Mouse (Mus musculus): Measurements from ENCODE around the gene Stra8. TPM values are rescaled to one million over a fixed set of nuclear protein-coding genes. Genes with fewer than 3 reads are reported as not detected.

Gene Stra8
- polyA plus RNA-seq, 1 experiment: not detected

DNA sequence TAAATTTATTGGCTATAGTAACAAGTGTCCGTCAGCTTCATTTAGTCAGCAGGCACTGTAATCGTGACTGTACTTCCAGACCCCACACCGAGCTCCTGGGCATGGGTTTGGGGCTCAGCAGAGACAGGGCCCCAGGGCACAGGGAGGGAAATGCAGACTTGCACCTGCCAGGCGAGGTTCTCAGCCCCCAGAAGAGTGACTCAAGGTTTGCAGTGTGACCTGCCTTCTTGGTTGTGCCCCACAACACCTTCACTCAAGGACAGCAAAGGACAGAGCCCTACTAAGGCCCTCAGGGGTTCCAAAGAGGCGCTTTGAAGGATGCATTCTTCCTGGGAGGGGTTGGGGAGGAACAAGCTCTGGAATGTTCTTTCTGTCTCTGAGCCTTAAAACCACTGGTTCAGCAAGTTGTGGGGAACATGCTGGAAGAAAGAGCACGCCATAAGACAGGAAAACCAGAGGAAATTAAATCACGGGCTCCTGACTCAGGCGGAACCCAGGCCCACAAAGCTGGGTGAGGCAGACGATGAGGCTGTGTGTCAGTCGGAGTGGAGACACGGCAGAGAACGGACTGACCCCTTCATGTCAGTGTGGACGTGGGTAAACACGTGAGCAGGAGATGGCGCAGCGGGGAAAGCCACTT is 40.7 kb upstream of the Stra8 start:
- Histone ChIP-seq H3K27ac (ENCODE audit: insufficient read depth, low read length) (no peak overlapping the region), H3K4me3 (ENCODE audit: insufficient read depth, low read length) (no peak overlapping the region), H3K4me1 (ENCODE audit: control insufficient read depth, insufficient read depth, low read length) (peaks cover 1% of the 10 kb centered on the region)
- TF ChIP-seq POLR2A (IDR thresholded peaks at IDR 0.05; ENCODE audit: extremely low read depth, insufficient read depth, low read length): no peak
- no peak for TF ChIP-seq CTCF (IDR thresholded peaks at IDR 0.05; ENCODE audit: extremely low read depth, insufficient read depth, low read length)

DNA sequence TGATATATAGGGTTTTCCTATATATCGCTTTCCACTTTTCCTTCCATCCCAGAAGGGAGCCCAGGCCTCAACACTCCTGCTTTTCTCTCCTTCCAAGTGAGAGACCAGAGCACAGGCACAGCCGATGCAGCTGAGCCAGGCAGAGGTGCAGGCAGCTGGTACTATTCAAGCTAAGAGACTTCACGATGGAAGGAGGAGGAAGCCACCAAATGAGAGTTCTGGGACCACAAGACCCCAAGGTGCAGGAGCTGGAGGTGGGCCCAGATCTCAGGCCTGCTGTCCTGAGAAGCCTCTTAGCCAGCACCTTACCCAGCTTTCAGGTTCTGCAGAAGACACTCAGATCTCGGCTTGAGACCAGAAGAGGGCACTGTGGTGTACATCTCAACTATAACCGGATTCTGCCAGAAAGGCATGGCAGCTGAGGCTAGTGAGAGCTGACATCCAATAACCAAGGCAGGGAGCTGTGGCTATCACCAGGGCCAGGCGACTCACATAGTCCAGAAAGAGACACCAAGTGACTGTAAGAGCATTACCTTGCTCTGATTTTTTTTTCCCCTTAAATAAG is 40.0 kb upstream of the Stra8 start:
- H3K4me3 ChIP-seq (ENCODE audit: insufficient read depth, low read length): no peak overlapping the region
- H3K27ac ChIP-seq (ENCODE audit: insufficient read depth, low read length): no peak overlapping the region
- H3K4me1 ChIP-seq (ENCODE audit: control insufficient read depth, insufficient read depth, low read length): peaks cover 1% of the 10 kb centered on the region
- TF ChIP-seq CTCF (IDR thresholded peaks at IDR 0.05; ENCODE audit: extremely low read depth, insufficient read depth, low read length) (peak; percentile 53), POLR2A (IDR thresholded peaks at IDR 0.05; ENCODE audit: extremely low read depth, insufficient read depth, low read length) (no peak)

GRCm38 (mm10) chr6:34884724-34885123 is 35.2 kb upstream of the Stra8 start:
- TF ChIP-seq CTCF (IDR thresholded peaks at IDR 0.05; ENCODE audit: extremely low read depth, insufficient read depth, low read length): no peak
- no peak for TF ChIP-seq POLR2A (IDR thresholded peaks at IDR 0.05; ENCODE audit: extremely low read depth, insufficient read depth, low read length)
- Histone ChIP-seq H3K4me3 (ENCODE audit: insufficient read depth, low read length) (no peak overlapping the region), H3K27ac (ENCODE audit: insufficient read depth, low read length) (no peak overlapping the region), H3K4me1 (ENCODE audit: control insufficient read depth, insufficient read depth, low read length) (no peaks in the 10 kb centered on the region)

GRCm38 (mm10) chr6:34887131-34887850 is 32.7 kb upstream of the Stra8 start:
- peak overlapping the region; percentile 32; the same call in 1 of the 2 replicates for H3K27ac ChIP-seq (ENCODE audit: insufficient read depth, low read length)
- TF ChIP-seq POLR2A (IDR thresholded peaks at IDR 0.05; ENCODE audit: extremely low read depth, insufficient read depth, low read length) (no peak), CTCF (IDR thresholded peaks at IDR 0.05; ENCODE audit: extremely low read depth, insufficient read depth, low read length) (no peak)
- no peaks in the 10 kb centered on the region for H3K4me1 ChIP-seq (ENCODE audit: control insufficient read depth, insufficient read depth, low read length)
- no peak overlapping the region for H3K4me3 ChIP-seq (ENCODE audit: insufficient read depth, low read length)

- Histone ChIP-seq H3K27ac (ENCODE audit: insufficient read depth, low read length) (no peak overlapping the region), H3K4me1 (ENCODE audit: control insufficient read depth, insufficient read depth, low read length) (no peaks in the 10 kb centered on the region), H3K4me3 (ENCODE audit: insufficient read depth, low read length) (no peak overlapping the region)
- TF ChIP-seq CTCF (IDR thresholded peaks at IDR 0.05; ENCODE audit: extremely low read depth, insufficient read depth, low read length) (no peak), POLR2A (IDR thresholded peaks at IDR 0.05; ENCODE audit: extremely low read depth, insufficient read depth, low read length) (no peak)
Measured at GRCm38 (mm10) chr6:34889185-34889584, 30.8 kb upstream of the Stra8 start.

GRCm38 (mm10) chr6:34895569-34895968 is 24.4 kb upstream of the Stra8 start:
- Histone ChIP-seq H3K4me1 (ENCODE audit: control insufficient read depth, insufficient read depth, low read length) (no peaks in the 10 kb centered on the region), H3K27ac (ENCODE audit: insufficient read depth, low read length) (no peak overlapping the region), H3K4me3 (ENCODE audit: insufficient read depth, low read length) (no peak overlapping the region)
- TF ChIP-seq CTCF (IDR thresholded peaks at IDR 0.05; ENCODE audit: extremely low read depth, insufficient read depth, low read length) (no peak), POLR2A (IDR thresholded peaks at IDR 0.05; ENCODE audit: extremely low read depth, insufficient read depth, low read length) (no peak)

DNA sequence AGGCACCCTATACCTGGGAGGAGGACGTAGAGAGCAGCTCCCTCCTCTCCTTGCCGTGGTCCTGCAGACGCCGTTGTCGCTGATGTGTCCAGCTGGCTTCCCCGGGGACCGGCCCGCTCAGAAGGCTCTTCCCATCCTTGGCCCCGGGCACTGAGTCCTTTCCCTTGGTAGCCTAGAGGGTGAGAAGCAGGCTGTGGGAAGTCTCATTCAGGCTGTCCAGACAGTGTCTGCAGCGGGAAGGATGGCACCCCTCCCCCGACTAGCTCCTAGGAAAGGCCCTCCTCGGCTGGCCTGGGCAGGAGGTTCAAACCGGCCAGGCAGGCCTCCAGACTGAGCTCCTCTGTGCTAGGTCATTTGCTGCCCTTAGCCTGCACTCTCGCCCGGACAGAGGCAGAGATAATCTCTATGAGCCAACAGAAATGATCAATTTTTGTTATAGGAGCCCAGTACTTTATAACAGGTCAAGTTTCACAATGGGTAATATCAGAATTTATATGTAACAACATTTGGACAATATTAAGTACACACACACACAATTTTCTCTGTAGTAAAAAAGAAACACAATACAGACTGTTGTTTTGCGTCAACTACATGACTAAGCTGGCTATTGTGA is 23.7 kb upstream of the Stra8 start:
- no peak overlapping the region for H3K4me3 ChIP-seq (ENCODE audit: insufficient read depth, low read length)
- H3K4me1 ChIP-seq (ENCODE audit: control insufficient read depth, insufficient read depth, low read length): no peaks in the 10 kb centered on the region
- H3K27ac ChIP-seq (ENCODE audit: insufficient read depth, low read length): no peak overlapping the region
- no peak for TF ChIP-seq POLR2A (IDR thresholded peaks at IDR 0.05; ENCODE audit: extremely low read depth, insufficient read depth, low read length)
- TF ChIP-seq CTCF (IDR thresholded peaks at IDR 0.05; ENCODE audit: extremely low read depth, insufficient read depth, low read length): no peak

GRCm38 (mm10) chr6:34899127-34899526 is 20.8 kb upstream of the Stra8 start:
- Histone ChIP-seq H3K4me1 (ENCODE audit: control insufficient read depth, insufficient read depth, low read length) (no peaks in the 10 kb centered on the region), H3K27ac (ENCODE audit: insufficient read depth, low read length) (no peak overlapping the region), H3K4me3 (ENCODE audit: insufficient read depth, low read length) (no peak overlapping the region)
- TF ChIP-seq POLR2A (IDR thresholded peaks at IDR 0.05; ENCODE audit: extremely low read depth, insufficient read depth, low read length) (no peak), CTCF (IDR thresholded peaks at IDR 0.05; ENCODE audit: extremely low read depth, insufficient read depth, low read length) (no peak)

- Histone ChIP-seq H3K4me3 (ENCODE audit: insufficient read depth, low read length) (no peak overlapping the region), H3K4me1 (ENCODE audit: control insufficient read depth, insufficient read depth, low read length) (no peaks in the 10 kb centered on the region), H3K27ac (ENCODE audit: insufficient read depth, low read length) (no peak overlapping the region)
- no peak for TF ChIP-seq CTCF (IDR thresholded peaks at IDR 0.05; ENCODE audit: extremely low read depth, insufficient read depth, low read length)
- no peak for TF ChIP-seq POLR2A (IDR thresholded peaks at IDR 0.05; ENCODE audit: extremely low read depth, insufficient read depth, low read length)
Measured at GRCm38 (mm10) chr6:34900990-34901389, 19.0 kb upstream of the Stra8 start.
